Mouse (Mus musculus) testis, adult 2 months (tissue): ENCODE data around the gene Trit1. TPM values are rescaled to one million over a fixed set of nuclear protein-coding genes. Genes with fewer than 3 reads are reported as not detected.

Experiments
- H3K27ac ChIP-seq: fragments of 200-500 bp; 2 replicates; pipeline ENCODE4 v1.5.1; 2012; ENCODE audit warnings: low read depth, low read length; ENCODE audit not compliant: control insufficient read depth, insufficient read depth
- H3K27me3 ChIP-seq: fragments of 200-500 bp; 2 replicates; pipeline ENCODE4 v1.6.1; 2012; ENCODE audit warnings: mild to moderate bottlenecking, low read length, moderate library complexity; ENCODE audit not compliant: control insufficient read depth, insufficient read depth
- H3K36me3 ChIP-seq: fragments of 200-500 bp; 2 replicates; pipeline ENCODE4 v1.6.1; 2012; ENCODE audit warnings: mild to moderate bottlenecking, low read length; ENCODE audit not compliant: control insufficient read depth, insufficient read depth
- H3K4me1 ChIP-seq: fragments of 200-500 bp; 2 replicates; pipeline ENCODE4 v1.6.1; 2012; ENCODE audit warnings: low read length; ENCODE audit not compliant: control insufficient read depth, insufficient read depth
- H3K4me3 ChIP-seq: fragments of 200-500 bp; 2 replicates; pipeline ENCODE4 v1.5.1; 2012; ENCODE audit warnings: low read depth, mild to moderate bottlenecking, low read length, moderate library complexity, mixed read lengths; ENCODE audit not compliant: control insufficient read depth
- CTCF ChIP-seq: fragments of 200-500 bp; IDR thresholded peaks from 2 replicates; pipeline ENCODE4 v1.5.1; 2012; ENCODE audit warnings: low read depth, mild to moderate bottlenecking, inconsistent platforms, low read length, moderate library complexity; ENCODE audit not compliant: control insufficient read depth, insufficient read depth, insufficient replicate concordance
- POLR2A ChIP-seq: fragments of 200-500 bp; IDR thresholded peaks from 2 replicates; pipeline ENCODE4 v1.6.1; 2012; ENCODE audit warnings: low read depth, mild to moderate bottlenecking, inconsistent platforms, low read length, moderate library complexity; ENCODE audit not compliant: control insufficient read depth
- polyA plus RNA-seq: library from polyadenylated mRNA; depleted of rRNA; stranded (reverse); fragments of >200 nt; gene quantifications from 2 replicates; pipeline ENCODE4 v1.2.3, GENCODE M21; 2012; rRNA removed

The Trit1 gene
- polyA plus RNA-seq: 1.9 and 2.2 TPM in 2 replicates

GRCm38 (mm10) chr4:123016451-123016957 lies at the start of gene Trit1:
Trit1 (plus strand) TSS chr4:123016597.
- H3K27me3 ChIP-seq: no peaks in the 10 kb centered on the region
- TF ChIP-seq CTCF (no peak), POLR2A (peak; percentile 86)
- peak within 1 kb of the TSS; percentile 87 for H3K27ac ChIP-seq
- peak within 1 kb of the TSS; percentile 95 for H3K4me3 ChIP-seq
- H3K36me3 ChIP-seq: no peaks in the 10 kb centered on the region
- H3K4me1 ChIP-seq: peaks cover 9% of the 10 kb centered on the region

DNA sequence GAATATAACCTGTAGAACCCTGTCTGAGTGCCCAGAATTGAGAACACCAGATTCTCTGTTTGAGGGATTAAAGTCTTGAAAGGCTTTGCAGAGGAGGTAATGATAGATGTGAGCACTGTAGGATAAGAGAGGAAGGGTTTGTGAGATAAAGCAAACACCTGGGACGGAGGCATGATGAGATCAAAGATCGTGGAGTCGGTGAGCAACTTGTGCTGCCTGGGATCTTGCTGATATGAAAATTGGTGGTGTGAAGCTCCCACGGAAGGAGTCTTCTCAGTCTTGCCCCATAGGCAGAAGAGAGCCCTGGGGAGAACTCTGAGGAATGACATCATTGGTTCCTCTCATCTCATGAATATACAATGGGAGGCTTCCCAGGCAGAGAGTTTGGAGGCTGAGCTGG lies 48.3 kb upstream of the Trit1 start:
- Histone ChIP-seq H3K4me3 (no peak overlapping the region), H3K36me3 (no peaks in the 10 kb centered on the region), H3K27ac (no peak overlapping the region), H3K4me1 (no peaks in the 10 kb centered on the region), H3K27me3 (no peaks in the 10 kb centered on the region)
- TF ChIP-seq CTCF (no peak), POLR2A (no peak)

DNA sequence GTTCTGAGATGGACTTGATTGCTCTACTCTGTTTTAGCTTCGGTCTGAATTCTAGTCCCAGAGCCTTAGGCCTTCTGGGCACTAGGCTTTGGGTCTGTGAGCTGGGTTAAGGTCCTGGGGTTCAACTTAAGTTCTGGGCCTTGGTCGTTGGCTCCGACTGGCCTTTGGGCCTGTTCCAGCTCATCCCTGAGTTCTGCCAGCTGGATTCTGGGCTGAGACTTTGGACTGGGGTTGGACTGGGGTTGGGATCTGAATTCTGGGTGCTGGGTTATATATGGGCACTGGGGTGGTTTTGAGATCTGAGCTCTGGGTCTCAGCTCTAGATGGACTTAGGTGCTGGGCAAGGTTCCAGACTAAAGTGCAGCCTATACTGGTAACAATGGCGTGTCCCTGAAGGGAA lies 45.2 kb upstream of the Trit1 start:
- Histone ChIP-seq H3K36me3 (no peaks in the 10 kb centered on the region), H3K27ac (no peak overlapping the region), H3K4me3 (no peak overlapping the region), H3K4me1 (no peaks in the 10 kb centered on the region), H3K27me3 (no peaks in the 10 kb centered on the region)
- no peak for TF ChIP-seq POLR2A
- TF ChIP-seq CTCF: no peak

- H3K4me3 ChIP-seq: no peak overlapping the region
Observed at GRCm38 (mm10) chr4:122971646-122972045, 44.8 kb upstream of the Trit1 start.

DNA sequence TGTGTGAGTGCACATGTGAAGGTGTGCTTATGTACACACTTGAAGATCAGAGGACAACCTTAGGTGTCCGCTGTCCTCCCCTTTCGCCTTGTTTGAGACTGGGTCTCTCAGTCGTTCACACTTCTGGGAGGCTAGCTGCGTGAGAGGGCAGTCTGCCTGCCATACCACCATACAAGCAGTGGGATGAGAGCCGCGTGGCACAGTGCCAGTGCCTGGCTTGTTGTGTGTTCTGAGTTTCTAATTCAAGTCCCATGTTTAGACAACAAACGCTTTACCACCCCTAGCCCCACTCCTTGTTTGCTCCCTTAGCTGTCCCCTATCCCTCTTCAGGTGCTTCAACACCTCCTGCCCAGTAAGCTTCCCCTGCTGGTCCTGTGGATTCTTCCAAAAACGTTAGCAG lies 44.3 kb upstream of the Trit1 start:
- no peak overlapping the region for H3K4me3 ChIP-seq
- no peaks in the 10 kb centered on the region for H3K27me3 ChIP-seq
- no peak overlapping the region for H3K27ac ChIP-seq
- TF ChIP-seq POLR2A: no peak
- H3K36me3 ChIP-seq: no peaks in the 10 kb centered on the region
- H3K4me1 ChIP-seq: no peaks in the 10 kb centered on the region

More at GRCm38 (mm10) chr4:122971646-122972045, 44.8 kb upstream of the Trit1 start:
- Histone ChIP-seq H3K36me3 (no peaks in the 10 kb centered on the region), H3K27ac (no peak overlapping the region), H3K4me1 (no peaks in the 10 kb centered on the region), H3K27me3 (no peaks in the 10 kb centered on the region)
- TF ChIP-seq POLR2A (no peak), CTCF (no peak)

DNA sequence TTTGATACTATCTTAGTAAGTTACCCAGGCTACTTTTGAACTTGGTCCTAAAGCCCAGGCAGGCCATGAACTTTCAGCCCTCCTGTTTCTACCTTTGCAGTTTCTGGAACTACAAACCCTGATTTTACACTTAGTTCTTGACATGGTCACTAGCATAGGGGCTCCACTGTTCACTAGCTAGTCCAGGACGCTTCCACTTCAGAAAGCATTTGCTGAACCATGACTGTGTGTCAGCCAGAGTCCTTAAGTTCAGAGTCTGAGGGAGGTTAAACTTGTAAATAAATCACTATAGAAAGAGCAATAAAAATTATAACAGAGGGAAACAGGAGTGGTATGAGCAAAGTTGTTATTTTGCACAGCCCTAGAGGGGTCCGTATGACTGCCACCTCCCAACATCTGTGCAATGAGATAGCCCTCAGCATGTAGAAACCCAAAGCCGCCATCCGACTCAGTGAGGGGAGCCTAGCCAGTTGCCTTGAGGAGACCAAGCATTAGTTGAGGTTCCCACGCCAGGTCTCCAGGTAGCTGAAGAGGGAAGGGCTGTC lies 41.3 kb upstream of the Trit1 start:
- TF ChIP-seq POLR2A (no peak), CTCF (no peak)
- Histone ChIP-seq H3K27ac (no peak overlapping the region), H3K4me3 (no peak overlapping the region), H3K27me3 (no peaks in the 10 kb centered on the region), H3K36me3 (no peaks in the 10 kb centered on the region), H3K4me1 (no peaks in the 10 kb centered on the region)

DNA sequence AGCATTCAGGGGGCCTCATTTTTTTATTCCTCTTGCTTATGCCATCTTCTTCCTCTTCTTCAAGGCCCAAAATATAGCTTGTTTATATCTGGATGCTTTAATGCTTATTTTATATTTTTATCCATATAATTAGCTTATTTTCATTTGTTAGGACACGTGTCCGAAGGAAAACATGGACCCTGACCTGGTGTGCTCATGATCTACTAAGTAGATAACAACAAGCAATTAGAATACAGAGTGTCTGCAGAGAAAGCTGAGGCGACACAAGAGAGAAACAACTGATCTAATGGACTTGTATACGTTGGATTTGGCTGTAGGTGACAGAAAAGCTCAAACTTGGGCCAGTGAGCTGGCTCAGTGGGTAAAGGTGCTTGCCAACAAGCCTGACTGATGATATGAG lies 39.5 kb upstream of the Trit1 start:
- H3K36me3 ChIP-seq: no peaks in the 10 kb centered on the region
- no peak overlapping the region for H3K27ac ChIP-seq
- no peaks in the 10 kb centered on the region for H3K27me3 ChIP-seq
- TF ChIP-seq CTCF: no peak
- no peak for TF ChIP-seq POLR2A
- H3K4me1 ChIP-seq: no peaks in the 10 kb centered on the region
- H3K4me3 ChIP-seq: no peak overlapping the region

GRCm38 (mm10) chr4:122978850-122979249 lies 37.5 kb upstream of the Trit1 start:
- Histone ChIP-seq H3K4me1 (no peaks in the 10 kb centered on the region), H3K27me3 (no peaks in the 10 kb centered on the region), H3K36me3 (no peaks in the 10 kb centered on the region), H3K4me3 (no peak overlapping the region), H3K27ac (no peak overlapping the region)
- TF ChIP-seq CTCF: no peak
- no peak for TF ChIP-seq POLR2A
